Mouse (Mus musculus) adrenal gland, adult 18-20 months (tissue): ENCODE measurements around the gene Taf1. TPM values are rescaled to one million over a fixed set of nuclear protein-coding genes. Genes with fewer than 3 reads are reported as not detected.
A peak's percentile ranks its signal among the peaks of the same experiment; 100 is the strongest.

Experiments
- DNase-seq, 2 experiments: peaks; one replicate each; pipeline ENCODE4 v3.0.0; 2021 to 2022; ENCODE audit warnings: low spot score in 2 of 2
- long read RNA-seq, 2 experiments: library from polyadenylated mRNA; stranded (forward); transcript quantifications; one replicate each; pipeline ENCODE4 v2.0.0; 2021
- total RNA-seq, 2 experiments: library from RNA; stranded (reverse); gene quantifications; 1 replicate in 1 of 2; 2 replicates in 1 of 2; pipeline ENCODE4 v1.2.3; 2021

Gene Taf1
- total RNA-seq: 10 to 100 TPM; 38.2 to 41.7 TPM
- long read RNA-seq, experiment 1, full-length matches to known transcripts: 1 of 3 reads
- long read RNA-seq, experiment 1, partial matches to known transcripts: 0 of 3 reads
- long read RNA-seq, experiment 1, other reads (novel, unspliced or antisense): 2 of 3 reads
- long read RNA-seq, experiment 2, partial matches to known transcripts: 7 of 10 reads
- long read RNA-seq, experiment 2, other reads (novel, unspliced or antisense): 3 of 10 reads

DNA sequence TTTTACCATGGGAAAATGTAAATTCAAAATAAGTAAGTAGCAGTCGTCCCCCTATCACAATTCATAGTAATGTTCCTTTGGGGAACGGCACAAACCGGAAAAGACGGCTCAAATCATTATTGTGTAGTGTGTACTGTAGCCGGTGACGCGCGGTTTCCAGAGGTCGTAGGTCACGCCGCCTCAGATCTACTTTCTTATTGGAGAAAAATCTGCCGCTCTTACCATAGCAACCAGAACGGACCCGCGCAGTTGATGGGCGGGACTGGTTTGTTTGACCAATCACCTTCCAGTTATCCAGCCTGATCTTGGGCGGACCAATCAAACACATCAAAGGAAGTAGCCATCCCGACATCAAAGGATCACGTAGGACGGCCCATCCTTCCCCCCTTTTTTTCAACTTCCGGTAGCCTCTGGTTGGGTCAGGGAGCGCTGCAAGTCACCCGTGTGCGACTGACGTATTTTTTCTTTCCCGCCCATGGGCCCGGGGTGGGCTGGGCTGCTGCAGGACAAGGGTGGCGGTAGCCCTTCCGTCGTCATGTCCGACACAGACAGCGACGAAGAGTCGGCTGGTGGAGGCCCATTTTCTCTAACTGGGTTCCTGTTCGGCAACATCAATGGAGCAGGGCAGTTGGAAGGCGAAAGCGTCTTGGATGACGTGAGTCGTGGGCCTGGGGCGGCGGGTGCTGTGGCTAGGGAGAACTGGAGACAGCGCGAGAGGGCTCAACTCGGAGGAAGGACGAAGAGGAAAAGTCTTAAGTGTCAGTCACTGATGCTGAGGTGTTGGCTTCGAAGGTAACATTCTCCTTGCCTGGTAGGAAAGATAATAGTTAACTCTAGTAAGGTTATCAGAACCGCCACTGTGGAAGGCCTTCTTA, at the start of gene Taf1:
Taf1 (plus strand) TSS at position 388 of the 875 bp plus-strand sequence.
- DNase-seq: peak; percentile 67 to 71

DNA sequence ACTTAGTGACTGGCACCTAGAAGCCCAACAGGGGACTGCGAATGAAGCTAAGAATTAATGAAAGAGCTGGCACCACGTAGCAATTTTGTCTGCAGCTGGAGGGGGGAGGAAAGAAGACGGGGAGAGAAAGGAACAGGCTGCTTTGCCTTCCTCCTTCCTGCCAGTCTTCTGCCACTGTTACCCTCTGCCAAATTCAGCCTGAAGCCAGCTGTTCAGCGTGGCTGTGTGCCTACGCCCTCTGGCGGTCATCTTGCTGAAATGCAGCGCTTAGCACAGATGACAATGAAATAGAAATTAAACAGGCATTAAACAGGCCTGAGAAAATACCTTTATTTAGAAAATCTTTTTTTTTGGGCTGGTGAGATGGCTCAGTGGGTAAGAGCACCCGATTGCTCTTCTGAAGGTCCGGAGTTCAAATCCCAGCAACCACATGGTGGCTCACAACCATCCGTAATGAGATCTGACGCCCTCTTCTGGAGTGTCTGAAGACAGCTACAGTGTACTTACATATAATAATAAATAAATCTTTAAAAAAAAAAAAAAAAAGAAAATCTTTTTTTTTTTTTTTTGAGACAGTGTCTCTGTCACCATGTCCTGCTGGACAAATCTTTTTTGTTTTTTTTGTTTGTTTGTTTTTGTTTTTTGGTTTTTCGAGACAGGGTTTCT, 45.9 kb upstream of the Taf1 start:
- DNase-seq: peak; percentile 18 to 35

DNA sequence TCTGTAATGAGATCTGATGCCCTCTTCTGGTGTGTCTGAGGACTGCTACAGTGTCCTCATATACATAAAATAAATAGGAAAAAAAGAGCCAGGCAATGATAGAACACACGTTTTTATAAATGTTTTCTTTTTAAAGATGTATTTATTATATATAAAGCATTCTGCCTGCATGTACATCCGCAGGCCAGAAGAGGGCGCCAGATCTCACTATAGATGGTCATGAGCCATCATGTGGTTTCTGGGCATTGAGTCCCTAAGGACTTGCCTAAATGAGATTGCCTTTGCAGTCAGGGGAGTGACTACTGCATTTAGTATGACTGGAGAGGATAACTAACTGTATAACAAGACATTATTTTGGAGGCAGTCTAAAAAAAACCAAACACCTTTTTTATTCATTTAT, 27.9 kb upstream of the Taf1 start:
- peak in 1 of 2 experiments; percentile 35 for DNase-seq

DNA sequence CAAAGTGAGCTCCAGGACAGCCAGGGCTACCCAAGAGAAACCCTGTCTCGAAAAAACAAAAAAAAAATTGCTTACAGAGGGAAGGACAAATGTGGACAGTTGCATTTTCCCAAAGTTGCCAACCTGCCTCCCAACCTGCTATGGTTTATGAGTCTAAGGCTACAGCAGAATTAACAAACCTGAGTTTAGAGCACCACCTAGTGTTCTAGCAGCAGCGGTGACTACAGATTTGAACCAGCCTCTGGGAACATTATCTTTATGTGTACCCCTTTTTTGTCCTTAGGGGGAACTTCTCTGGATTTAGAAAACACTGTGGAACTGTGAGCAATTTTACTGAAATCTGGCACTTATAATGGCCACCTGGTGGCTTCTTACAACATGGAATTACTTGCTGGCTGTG, 16.8 kb upstream of the Taf1 start:
- no peak for DNase-seq

DNA sequence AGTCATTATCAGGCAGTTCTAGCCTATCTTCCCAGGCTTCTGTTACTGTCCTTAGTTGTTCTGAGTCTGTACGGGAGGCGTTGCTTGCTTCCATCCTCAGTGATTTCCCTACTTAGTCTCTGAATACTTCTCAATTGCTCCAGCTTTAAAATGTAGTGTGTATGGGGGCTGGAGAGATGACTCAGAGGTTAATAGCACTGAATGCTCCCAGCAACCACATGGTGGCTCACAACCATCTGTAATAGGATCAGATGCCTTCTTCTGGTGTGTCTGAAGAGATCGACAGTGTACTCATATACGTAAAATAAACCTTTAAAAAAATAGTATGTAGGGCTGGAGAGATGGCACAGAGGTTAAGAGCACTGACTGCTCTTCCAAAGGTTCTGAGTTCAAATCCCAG, 14.5 kb upstream of the Taf1 start:
- DNase-seq: no peak

DNA sequence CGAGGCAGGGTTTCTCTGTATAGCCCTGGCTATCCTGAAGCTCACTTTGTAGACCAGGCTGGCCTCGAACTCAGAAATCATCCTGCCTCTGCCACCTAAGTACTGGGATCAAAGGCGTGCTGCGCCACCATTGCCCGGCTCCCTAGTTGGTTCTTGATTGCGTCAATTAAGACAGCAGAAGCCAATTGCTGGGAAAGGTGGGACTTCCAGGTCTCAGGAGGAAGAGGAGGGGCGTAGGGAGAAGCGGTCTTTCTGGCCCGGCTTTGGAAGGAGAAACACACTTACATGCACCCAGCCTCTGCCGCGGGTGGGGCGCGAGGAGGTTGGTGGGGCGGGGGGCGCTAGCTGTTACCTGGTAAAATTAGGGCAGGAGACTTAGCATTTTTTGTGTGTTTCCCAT, 10.5 kb upstream of the Taf1 start:
- DNase-seq: no peak

DNA sequence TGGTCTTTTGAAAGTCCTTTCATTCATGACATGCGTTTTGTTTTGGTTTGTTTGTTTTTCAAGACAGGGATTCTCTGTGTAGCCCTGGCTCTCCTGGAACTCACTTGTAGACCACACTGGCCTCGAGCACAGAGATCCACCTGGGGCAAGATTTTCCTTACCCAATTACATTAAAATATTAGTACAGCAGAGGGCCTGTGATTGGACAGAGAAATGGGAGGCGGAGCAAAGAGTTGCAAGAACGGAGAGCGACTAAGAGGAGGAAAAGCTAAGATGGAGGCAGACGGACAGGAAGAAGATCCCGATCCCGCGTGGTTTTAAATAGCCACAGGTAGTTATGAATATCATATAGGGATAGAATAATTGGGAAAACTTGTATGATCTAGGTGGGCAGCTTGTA, 5.2 kb upstream of the Taf1 start:
- DNase-seq: no peak

DNA sequence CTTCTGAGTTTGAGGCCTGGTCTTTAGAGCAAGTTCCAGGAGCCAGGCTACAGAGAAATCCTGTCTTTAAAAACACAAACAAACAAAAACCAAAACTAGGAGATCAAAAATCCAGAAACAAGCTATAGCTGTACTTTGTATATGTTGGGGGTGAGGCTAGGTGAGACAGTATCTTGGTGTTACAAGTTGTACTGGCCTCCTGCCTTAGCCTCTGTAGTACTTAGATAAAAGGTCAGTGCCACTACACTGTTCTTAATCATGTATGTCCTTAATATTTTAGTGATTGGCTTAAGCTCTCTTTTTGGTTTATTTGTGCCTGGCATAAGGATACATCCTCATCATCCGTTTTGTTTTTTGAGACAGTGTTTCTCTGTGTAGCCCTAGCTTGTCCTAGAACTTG, 52.9 kb downstream of the Taf1 start:
- no peak for DNase-seq

DNA sequence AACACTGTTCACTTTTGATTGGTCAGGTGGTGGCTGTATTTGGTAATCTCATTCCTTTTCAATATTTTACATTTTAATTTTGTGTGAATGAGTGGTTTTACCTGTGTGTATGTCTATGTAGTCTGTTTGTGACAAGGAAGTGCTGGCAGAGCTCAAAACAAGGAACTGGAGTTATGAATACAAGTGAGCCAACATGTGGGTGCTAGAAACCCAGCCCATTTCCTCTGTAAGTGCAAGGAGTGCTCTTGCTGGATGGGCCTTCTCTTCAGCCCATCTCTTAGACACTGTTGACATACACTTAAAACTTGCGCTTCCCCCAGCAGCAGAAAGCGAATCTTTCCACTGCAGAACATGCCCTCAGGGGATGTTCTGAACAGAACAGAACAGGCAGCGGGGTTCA, 83.6 kb downstream of the Taf1 start:
- no peak for DNase-seq

DNA sequence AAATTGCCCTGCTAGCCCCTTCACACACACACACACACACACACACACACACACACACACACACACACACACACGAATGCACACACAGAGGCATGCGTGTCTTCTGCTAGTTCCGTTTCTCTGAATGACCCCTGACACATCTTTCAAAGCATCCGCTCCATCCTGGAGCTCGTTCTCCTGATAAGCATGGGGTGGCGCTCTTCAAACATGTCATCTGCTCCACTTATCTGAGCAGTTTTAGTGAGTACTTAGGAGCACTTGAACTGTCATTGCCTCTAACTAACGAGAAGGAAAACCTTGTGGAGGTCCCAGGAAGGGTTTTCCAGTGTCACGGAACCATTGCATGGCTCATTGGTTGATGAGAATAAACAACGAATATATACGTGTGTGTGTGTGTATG, 85.4 kb downstream of the Taf1 start:
- no peak for DNase-seq

DNA sequence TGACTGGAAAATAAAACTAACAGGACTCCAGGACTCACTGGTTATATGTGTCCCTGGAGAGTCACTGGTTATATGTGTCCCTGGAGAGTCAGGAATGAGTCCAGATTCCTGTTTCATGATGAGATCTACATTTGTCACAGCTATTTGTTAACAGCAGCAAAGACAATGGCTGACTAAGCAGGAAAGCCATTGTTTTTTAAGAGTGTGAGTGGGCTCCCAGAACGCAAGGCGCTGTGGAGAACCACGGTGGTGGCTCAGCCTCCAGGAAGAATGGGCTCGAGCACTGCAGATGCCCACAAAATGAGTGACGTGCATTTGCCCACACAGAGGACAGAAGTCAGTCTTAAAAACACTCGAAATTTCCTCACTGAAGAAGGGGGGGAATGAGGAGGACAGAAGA, 87.8 kb downstream of the Taf1 start:
- DNase-seq: no peak

DNA sequence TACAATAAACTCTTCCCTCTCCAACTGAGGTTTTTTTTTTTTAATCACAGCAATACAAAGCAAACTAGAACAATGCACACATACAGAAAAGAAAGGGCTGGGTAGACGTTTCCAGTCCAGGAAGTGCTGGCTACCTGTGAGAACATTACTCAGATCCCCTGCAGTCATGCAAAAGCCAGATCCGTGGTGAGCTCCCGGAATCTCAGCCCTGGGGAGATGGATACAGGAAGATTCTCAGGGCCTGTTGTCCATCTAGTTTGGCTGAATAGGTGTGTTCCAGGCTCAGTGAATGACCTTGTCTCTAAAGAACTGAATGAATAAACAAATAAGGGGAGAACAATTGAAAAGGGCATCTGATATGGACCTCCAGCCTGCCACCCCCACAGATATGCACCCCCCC, 90.0 kb downstream of the Taf1 start:
- no peak for DNase-seq

DNA sequence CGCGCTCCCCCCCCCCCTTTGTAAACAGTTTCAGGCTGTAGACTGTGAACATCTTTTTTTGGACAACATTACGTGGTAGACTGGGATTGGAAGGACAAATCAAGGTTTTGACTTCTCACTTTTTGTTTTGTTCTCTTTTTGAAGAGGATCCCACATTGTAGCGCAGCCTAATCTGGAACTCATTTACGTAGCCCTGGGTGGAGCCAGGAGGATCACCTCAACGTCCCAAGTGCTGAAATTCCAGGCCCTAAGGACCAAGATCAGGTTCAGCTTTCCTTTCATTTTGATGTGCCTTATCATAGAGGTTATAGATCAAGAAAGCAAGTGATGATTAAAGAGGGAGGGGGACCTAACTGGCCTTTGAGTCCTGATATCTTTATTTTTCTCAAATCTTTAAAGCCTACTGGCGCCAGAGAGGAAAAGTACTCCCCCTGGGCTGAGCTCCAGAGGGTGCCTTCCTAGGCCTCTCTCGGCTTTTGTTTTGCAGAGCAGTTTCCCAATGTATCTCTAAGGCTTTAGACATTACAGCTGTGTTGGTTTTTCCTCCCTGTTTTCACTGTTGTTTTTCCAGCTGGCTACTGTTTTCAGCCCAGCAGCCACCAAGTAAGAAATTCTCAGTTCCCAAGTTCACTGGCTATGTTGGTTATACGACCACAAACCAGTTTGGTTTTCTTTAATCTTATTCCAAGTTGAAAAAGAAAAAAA, 104.4 kb downstream of the Taf1 start:
- no peak for DNase-seq

DNA sequence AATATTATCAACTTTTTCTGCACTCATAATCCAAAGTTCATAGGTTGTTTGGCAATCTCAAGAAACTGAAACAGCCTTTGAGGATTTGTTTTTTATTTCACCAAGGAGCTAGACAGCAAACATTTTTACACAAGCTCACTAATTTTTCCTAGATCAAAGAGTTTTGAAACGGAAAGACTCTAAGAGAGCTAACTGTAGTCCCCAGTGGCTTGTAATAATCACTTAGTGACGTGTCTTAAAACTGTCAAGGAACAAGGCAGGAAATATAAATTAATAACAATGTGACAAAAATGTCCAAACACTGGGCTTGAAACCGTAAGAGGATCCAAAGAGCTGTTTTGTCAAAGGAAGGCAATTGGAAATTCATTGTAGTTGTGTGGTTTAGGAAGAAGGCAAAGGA, 106.3 kb downstream of the Taf1 start:
- no peak for DNase-seq

DNA sequence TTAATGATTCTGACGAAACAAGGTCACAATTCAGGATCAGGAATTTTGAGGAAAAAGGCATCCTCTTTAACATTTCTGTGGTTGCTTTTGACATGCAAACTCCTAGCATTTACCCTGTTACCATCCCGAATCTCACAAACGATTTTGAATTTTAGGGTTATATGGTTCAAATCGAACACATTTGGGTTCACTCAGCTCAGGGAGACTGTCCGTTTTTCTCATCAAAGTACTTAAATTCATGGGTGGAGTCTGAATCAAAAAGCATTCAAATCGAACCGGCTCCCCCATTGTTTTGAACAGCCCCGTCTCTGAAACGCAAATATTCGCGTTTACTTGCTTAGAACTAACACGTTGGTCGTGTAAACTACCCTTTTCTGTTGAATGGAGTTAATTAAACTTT, 106.8 kb downstream of the Taf1 start:
- no peak for DNase-seq

DNA sequence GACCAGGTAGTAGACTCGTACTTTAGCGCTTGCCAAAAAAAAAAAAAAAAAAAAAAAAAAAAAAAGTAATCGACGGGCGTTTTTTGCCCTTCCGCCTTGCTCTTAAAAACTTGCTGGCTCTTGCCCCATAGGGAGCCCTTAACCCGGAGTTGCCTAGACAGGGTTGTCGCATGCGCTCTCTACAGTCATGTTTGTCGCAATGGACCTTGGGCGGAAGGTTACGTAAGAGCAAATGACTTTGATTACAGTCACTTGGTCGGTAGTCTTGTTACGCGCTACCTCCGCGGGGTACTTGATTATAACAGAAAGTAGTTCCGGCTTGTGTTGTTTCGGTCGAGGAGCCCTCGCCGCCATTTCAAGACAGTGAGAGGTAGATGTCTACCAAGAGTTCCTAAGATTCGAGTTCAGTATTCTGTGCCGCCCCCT, 107.2 kb downstream of the Taf1 start, which contains the start of gene Ogt:
Ogt (plus strand) TSS at position 320 of the 426 bp plus-strand sequence.
- DNase-seq: peak; percentile 70 to 78

DNA sequence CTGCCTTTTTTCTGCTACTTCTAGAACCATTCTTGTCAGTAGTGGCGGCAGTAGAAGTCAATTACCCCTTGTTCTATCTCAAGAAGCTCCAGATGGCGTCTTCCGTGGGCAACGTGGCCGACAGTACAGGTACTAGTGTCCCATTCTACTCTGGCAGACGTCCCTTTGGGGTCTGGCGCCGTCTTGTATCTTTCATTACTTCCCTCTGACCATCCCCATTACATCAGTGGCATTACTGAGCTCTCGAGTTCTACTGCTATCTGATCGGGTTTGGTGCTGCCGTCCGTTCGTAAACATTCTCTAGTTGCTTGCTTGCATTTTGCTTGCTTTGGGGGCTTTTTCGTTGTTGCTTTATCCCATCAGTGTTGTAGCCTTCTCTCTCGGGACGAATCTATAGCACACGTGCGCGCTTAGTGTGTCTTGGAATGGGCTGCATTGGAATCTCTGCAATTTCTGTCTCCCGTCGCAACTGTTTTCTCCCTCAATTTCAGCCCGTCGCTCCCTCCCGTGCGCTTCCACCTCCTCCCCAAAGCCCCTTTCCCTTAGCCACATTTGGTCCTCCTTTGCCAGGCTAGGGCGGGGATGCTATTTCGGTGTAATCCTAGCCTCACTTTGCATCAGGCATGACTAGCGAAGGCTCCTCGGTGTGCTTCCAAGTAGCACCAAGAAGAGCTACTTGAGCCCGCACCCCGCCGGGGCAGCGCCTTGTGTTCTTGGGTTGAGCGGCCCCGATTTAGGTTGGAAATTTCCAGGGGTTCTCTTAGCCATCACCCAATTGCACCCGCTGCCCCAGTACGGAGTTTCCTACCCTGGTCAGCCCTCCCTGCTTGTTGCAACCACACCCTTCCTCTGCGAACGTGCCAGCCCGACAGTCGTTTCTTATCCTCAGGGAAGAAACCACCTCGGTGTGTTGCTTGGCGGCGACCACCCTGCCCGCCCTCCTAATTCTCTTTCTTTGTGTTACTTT, 107.9 kb downstream of the Taf1 start:
- peak; percentile 23 to 31 for DNase-seq

DNA sequence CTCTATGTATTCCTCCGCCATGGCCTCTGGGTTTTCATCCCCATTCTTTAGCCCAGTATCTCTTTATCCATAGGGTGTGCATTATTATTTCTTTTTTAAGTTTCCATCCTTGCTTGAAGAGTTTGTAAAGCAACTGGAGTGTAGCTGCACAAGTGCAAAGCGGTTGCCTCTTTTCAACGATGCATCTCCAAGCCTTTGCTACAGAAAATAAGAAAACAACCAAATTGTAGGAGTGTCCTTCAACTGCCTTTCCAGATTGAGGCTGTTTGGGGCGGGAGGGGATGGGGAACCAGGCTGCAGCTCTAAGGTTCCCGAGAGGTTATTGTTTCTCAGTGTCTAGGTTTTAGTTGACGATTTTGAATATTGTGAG, 108.6 kb downstream of the Taf1 start:
- DNase-seq: no peak

DNA sequence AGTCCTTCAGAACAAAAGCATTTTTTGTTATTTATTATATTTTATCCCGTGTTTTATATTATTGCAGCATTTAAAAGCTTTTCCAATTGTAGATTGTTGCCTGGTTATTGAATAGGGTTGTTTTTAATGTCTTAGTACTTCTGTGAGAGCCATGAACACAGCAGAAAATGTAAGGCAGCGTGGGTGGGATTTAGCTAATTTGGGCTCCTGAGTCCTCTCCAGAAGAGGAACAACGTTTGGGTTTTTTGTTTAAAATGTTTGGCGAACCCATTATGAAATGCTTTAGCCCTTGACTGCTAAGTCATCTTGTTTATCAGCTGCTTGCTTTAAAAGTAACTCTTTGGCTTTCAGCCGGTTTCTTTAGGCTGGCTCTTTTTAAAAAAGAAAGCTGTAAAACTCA, 109.6 kb downstream of the Taf1 start:
- no peak for DNase-seq

DNA sequence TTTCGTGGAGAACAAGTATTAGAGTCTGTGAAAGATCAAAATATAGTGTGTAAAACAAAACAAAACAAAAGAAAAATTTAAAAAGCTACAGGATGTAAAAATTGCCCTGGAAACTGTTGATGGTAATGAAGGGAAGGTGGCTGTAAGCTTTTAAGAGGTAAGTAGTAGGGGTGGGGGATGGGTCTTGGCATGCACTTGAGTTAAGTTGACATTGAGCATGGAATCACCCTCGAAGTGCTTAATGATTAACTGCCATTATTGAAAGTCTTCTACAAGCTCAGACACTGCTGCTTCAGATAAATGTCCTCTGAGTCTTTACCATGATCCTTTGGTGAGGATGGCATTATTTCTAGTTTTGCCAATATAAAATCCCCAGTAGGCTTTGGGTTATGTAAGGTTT, 112.8 kb downstream of the Taf1 start:
- no peak for DNase-seq
